Mouse (Mus musculus): ENCODE measurements around the gene Gm12166. TPM values are rescaled to one million over a fixed set of nuclear protein-coding genes. Genes with fewer than 3 reads are reported as not detected.

Gm12166 gene
- polyA plus RNA-seq, 1 experiment: 25.3 TPM

DNA sequence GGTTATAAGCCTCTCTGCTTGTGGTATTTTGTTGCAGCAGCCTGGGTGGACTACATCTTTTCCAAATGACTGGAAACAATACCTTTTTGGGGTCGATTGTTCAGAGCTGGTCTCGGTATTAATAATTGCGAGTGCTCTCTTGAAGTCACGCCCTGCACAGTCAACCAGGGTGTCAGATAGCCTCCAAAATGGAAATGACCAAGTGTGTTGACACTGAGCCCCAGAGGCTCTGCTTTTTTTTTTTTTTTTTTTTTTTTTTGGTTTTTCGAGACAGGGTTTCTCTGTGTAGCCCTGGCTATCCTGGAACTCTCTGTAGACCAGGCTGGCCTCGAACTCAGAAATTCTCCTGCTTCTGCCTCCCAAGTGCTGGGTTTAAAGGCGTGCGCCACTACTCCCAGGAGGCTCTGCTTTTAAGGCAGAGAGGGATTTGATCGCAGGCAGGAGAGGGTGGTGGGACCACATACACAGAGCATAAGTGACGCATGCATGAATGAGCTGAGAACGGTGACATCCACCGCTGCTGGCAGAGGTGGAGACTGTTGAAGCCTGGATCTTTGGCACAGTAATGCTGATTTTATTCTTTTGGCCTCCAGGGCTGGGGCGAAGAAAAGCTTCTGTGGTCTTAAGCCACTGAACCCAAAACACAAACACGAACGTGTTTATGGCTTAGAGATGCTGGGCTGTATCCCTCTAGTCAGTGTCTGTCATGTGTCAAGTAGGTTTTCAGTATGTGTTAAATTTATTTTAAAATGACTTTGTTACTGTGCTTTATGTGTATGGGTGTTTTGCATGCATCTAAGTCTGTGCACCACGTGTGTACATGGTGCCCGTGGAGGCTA, 21.9 kb upstream of the Gm12166 start:
- H3K27ac ChIP-seq (ENCODE audit: insufficient read depth, low read depth, low read length): peak overlapping the region; percentile 52

DNA sequence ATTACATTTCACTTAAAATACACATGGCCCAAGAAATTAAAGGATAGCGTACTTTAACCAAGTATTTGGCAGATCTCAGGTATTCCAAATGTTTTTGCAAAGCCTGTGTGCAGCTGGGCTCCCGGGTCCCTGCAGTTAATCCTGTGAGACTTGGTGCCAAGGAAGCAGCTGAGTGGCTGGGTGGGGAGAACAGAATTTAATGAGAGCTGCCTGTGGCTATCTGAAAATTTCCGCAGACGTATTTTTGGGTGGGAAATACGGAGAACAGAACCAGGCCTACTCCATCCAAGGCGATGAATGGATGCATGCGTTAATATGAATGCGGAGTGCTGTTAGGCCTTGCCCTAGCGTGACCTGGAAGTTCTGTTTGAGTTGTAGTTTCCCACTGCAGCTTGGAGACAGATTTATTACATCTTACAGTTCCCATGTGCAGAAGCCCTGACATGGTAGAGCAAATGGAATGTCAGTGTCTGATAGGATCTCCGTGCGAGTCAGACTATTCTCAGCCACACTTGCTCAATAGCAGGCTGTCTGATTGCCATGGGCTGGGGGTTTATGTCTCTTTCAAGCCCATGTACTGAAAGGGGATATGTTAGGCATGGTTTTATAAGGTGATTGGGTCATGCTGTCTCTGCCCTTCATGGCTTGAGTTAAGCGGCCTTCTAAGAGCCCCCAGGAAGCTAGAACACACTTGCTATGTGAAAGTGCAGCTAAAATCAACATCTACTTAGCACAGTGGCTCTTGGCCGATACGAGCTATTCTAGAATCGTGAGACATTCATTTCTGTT, 21.1 kb upstream of the Gm12166 start:
- peak overlapping the region; percentile 52 for H3K27ac ChIP-seq (ENCODE audit: insufficient read depth, low read depth, low read length)
- WGBS: 58% methylated on average over 15 of the region's 15 CpGs
- H3K4me1 ChIP-seq (ENCODE audit: control insufficient read depth, insufficient read depth, insufficient read length, low read length): peaks cover 7% of the 10 kb centered on the region; the same call in 1 of the 2 replicates
- TF ChIP-seq CTCF (IDR thresholded peaks at IDR 0.05; ENCODE audit: extremely low read depth, insufficient read length, insufficient replicate concordance, low read depth, low read length): no peak
- TF ChIP-seq POLR2A (IDR thresholded peaks at IDR 0.05; ENCODE audit: low read depth, low read length): no peak
- H3K4me3 ChIP-seq (ENCODE audit: low read depth, low read length): no peak overlapping the region
- no peaks in the 10 kb centered on the region for H3K27me3 ChIP-seq (ENCODE audit: control insufficient read depth, insufficient read depth, low read length)
- peaks cover 2% of the 10 kb centered on the region; the same call in 1 of the 2 replicates for H3K36me3 ChIP-seq (ENCODE audit: control insufficient read depth, insufficient read depth, low read length)

More for the DNA sequence above, 21.9 kb upstream of the Gm12166 start:
- TF ChIP-seq POLR2A (IDR thresholded peaks at IDR 0.05; ENCODE audit: low read depth, low read length) (no peak), CTCF (IDR thresholded peaks at IDR 0.05; ENCODE audit: extremely low read depth, insufficient read length, insufficient replicate concordance, low read depth, low read length) (no peak)
- Histone ChIP-seq H3K27me3 (ENCODE audit: control insufficient read depth, insufficient read depth, low read length) (no peaks in the 10 kb centered on the region), H3K36me3 (ENCODE audit: control insufficient read depth, insufficient read depth, low read length) (peaks cover 2% of the 10 kb centered on the region), H3K4me1 (ENCODE audit: control insufficient read depth, insufficient read depth, insufficient read length, low read length) (peaks cover 7% of the 10 kb centered on the region; the same call in 1 of the 2 replicates), H3K4me3 (ENCODE audit: low read depth, low read length) (no peak overlapping the region)
- 78% methylated on average over 17 of the region's 17 CpGs for WGBS

DNA sequence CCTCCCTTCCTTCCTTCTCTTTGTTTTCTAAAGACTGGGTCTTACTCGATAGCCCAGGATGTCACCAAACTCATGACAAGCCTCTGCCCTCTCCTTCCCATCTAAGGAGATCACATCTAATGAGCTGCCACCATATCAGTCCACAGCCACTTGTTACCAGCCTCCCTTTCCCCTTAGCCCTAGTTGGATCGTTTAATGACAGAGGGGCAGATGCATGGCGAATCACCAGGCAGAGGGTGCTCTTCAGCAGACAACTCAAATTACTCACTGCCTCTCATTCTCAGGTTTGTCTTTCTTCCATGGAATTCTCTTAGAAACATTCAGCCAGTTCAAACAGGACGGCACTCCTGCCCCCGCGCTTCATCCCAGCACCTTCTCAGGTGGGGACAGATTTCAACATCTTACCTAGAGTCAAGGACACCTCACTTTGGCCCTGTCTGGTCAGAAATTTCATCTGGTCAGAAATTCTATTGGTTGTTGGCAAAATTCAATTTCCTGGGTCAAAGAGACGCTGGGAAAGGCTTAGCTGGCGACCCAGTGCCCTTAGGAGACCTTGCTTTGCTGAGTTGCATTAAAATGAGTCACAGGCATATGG, 20.4 kb upstream of the Gm12166 start:
- Histone ChIP-seq H3K4me1 (ENCODE audit: control insufficient read depth, insufficient read depth, insufficient read length, low read length) (peaks cover 7% of the 10 kb centered on the region; the same call in 1 of the 2 replicates), H3K27ac (ENCODE audit: insufficient read depth, low read depth, low read length) (peak overlapping the region; percentile 53), H3K4me3 (ENCODE audit: low read depth, low read length) (no peak overlapping the region), H3K36me3 (ENCODE audit: control insufficient read depth, insufficient read depth, low read length) (peaks cover 2% of the 10 kb centered on the region; the same call in 1 of the 2 replicates), H3K27me3 (ENCODE audit: control insufficient read depth, insufficient read depth, low read length) (no peaks in the 10 kb centered on the region)
- WGBS: 71% methylated on average over 8 of the region's 8 CpGs
- TF ChIP-seq CTCF (IDR thresholded peaks at IDR 0.05; ENCODE audit: extremely low read depth, insufficient read length, insufficient replicate concordance, low read depth, low read length) (no peak), POLR2A (IDR thresholded peaks at IDR 0.05; ENCODE audit: low read depth, low read length) (no peak)

DNA sequence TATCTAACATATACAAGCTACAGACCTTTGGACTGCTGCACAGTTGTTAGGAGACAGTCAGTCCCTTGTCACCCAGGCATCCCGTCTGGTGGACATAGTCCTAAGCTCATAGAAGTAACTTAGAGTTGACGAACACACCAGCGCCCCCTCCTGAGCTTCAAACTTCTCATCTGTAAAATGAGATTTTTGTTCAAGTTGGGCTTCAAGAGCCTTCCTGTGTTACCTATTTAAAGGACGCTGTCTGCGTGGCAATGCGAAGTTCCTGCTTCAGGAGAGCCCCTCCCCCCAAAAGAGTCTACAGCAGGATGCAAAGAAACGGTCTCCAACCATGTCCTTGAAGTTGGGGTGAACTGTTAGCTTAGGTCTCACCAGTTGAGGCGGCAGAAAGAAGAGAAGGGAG, 18.7 kb upstream of the Gm12166 start:
- no peak for TF ChIP-seq CTCF (IDR thresholded peaks at IDR 0.05; ENCODE audit: extremely low read depth, insufficient read length, insufficient replicate concordance, low read depth, low read length)
- TF ChIP-seq POLR2A (IDR thresholded peaks at IDR 0.05; ENCODE audit: low read depth, low read length): no peak
- H3K36me3 ChIP-seq (ENCODE audit: control insufficient read depth, insufficient read depth, low read length): peaks cover 2% of the 10 kb centered on the region; the same call in 1 of the 2 replicates
- peaks cover 7% of the 10 kb centered on the region; the same call in 1 of the 2 replicates for H3K4me1 ChIP-seq (ENCODE audit: control insufficient read depth, insufficient read depth, insufficient read length, low read length)
- no peak overlapping the region for H3K4me3 ChIP-seq (ENCODE audit: low read depth, low read length)
- H3K27ac ChIP-seq (ENCODE audit: insufficient read depth, low read depth, low read length): 0 out of 2 replicates have a peak overlapping the region, but pooled peaks have one; percentile 36
- 60% methylated on average over 8 of the region's 8 CpGs for WGBS
- H3K27me3 ChIP-seq (ENCODE audit: control insufficient read depth, insufficient read depth, low read length): no peaks in the 10 kb centered on the region

DNA sequence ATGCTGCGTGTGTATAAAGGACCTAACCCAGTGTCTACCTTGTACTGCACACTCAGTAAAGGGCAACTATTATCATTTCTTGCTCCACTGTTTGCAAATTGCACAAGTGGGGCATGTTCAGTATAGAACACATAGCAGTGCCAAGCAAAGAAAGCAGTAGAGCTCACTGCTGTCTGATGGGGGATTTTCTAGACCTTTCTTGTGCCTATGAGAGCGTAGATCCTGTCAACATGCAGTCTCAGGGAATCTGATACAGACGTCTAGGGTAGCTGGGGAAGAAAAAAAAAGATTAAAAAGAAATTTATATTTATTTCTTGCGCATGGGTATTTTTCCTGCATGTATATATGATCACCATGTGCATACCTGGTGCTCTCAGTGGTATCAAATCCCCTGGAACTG, 18.0 kb upstream of the Gm12166 start:
- Histone ChIP-seq H3K27ac (ENCODE audit: insufficient read depth, low read depth, low read length) (peak overlapping the region; percentile 10), H3K27me3 (ENCODE audit: control insufficient read depth, insufficient read depth, low read length) (no peaks in the 10 kb centered on the region), H3K4me1 (ENCODE audit: control insufficient read depth, insufficient read depth, insufficient read length, low read length) (peaks cover 7% of the 10 kb centered on the region; the same call in 1 of the 2 replicates), H3K4me3 (ENCODE audit: low read depth, low read length) (no peak overlapping the region), H3K36me3 (ENCODE audit: control insufficient read depth, insufficient read depth, low read length) (peaks cover 2% of the 10 kb centered on the region; the same call in 1 of the 2 replicates)
- WGBS: 83% methylated on average over 4 of the region's 4 CpGs
- TF ChIP-seq CTCF (IDR thresholded peaks at IDR 0.05; ENCODE audit: extremely low read depth, insufficient read length, insufficient replicate concordance, low read depth, low read length): no peak
- TF ChIP-seq POLR2A (IDR thresholded peaks at IDR 0.05; ENCODE audit: low read depth, low read length): no peak

DNA sequence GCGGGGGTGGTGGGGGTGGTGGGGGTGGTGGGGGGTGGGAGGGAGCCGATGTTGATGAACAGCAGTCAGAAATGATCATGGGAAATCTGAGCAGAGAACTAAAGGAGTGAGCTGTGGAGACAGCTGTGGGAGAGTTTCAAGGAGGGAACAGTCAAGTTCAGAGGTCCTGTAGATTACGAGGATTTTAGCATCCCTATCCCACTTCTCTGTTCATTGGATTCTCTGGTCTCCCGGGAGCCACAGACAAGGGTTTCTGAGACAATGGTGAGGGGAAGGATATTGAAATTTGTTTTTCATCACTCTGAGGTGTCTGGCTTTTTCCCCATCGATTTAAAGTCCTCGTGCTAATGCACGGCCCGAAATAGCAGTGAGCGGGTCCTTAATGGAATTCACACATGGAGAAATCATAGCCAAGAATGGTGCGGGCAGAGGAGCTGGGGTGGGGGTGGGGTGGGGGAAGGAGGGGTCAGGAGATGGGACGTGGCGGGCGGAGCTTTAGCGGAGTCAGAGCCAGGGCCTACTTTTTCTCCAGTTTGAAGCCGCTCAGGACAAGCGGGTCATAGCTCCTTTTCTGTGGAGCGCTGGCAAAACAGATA, 17.4 kb upstream of the Gm12166 start:
- Histone ChIP-seq H3K4me1 (ENCODE audit: control insufficient read depth, insufficient read depth, insufficient read length, low read length) (peaks cover 7% of the 10 kb centered on the region; the same call in 1 of the 2 replicates), H3K36me3 (ENCODE audit: control insufficient read depth, insufficient read depth, low read length) (peaks cover 2% of the 10 kb centered on the region; the same call in 1 of the 2 replicates), H3K27me3 (ENCODE audit: control insufficient read depth, insufficient read depth, low read length) (no peaks in the 10 kb centered on the region), H3K27ac (ENCODE audit: insufficient read depth, low read depth, low read length) (peak overlapping the region; percentile 47), H3K4me3 (ENCODE audit: low read depth, low read length) (no peak overlapping the region)
- WGBS: 56% methylated on average over 17 of the region's 17 CpGs
- TF ChIP-seq POLR2A (IDR thresholded peaks at IDR 0.05; ENCODE audit: low read depth, low read length) (no peak), CTCF (IDR thresholded peaks at IDR 0.05; ENCODE audit: extremely low read depth, insufficient read length, insufficient replicate concordance, low read depth, low read length) (no peak)
